Mouse (Mus musculus) forebrain, embryonic 15.5 days (tissue): ENCODE results near the gene Kif5a. TPM values are rescaled to one million over a fixed set of nuclear protein-coding genes. Genes with fewer than 3 reads are reported as not detected.

Experiments
- polyA plus RNA-seq: library from polyadenylated mRNA; unstranded; fragments of >200 nt; fragmentation: Nextera tagmentation; extraction: Ambion mirVana; gene quantifications from 2 replicates; pipeline ENCODE4 v1.2.1, GENCODE M21; 2015

Kif5a gene
- polyA plus RNA-seq, 1 experiment from 2014 or later, result 80.6 TPM

Other genes with a start within 250 kb of the Kif5a start
- 67.3 and 70.6 TPM in 2 replicates for gene Tsfm, start 232.5 kb downstream of the Kif5a start, polyA plus RNA-seq
- gene Mettl1, start 221.9 kb downstream of the Kif5a start, polyA plus RNA-seq, result 20.6 and 22.7 TPM in 2 replicates
- gene Eef1akmt3, start 221.8 kb downstream of the Kif5a start, polyA plus RNA-seq, result 0.14 and 0.28 TPM in 2 replicates
- gene Cyp27b1, start 215.1 kb downstream of the Kif5a start, polyA plus RNA-seq, result 0.11 and 0.15 TPM in 2 replicates
- gene March9, start 203.2 kb downstream of the Kif5a start, polyA plus RNA-seq, result 5.6 and 7.0 TPM in 2 replicates
- gene Cdk4, start 199.8 kb downstream of the Kif5a start, polyA plus RNA-seq, result 1,729 and 1,809 TPM in 2 replicates
- 118 and 122 TPM in 2 replicates for gene Tspan31, start 193.1 kb downstream of the Kif5a start, polyA plus RNA-seq
- 2.9 and 3.0 TPM in 2 replicates for gene Agap2, start 188.1 kb downstream of the Kif5a start, polyA plus RNA-seq
- 110 and 117 TPM in 2 replicates for gene Os9, start 142.2 kb downstream of the Kif5a start, polyA plus RNA-seq
- 35.1 and 36.7 TPM in 2 replicates for gene B4galnt1, start 98.1 kb downstream of the Kif5a start, polyA plus RNA-seq
- gene Slc26a10, start 82.7 kb downstream of the Kif5a start, polyA plus RNA-seq, result 1.4 and 2.1 TPM in 2 replicates
- gene Arhgef25, start 73.3 kb downstream of the Kif5a start, polyA plus RNA-seq, result 31.4 and 32.3 TPM in 2 replicates
- 211 and 222 TPM in 2 replicates for gene Dtx3, start 67.6 kb downstream of the Kif5a start, polyA plus RNA-seq
- 24.9 and 26.1 TPM in 2 replicates for gene Pip4k2c, start 51.8 kb downstream of the Kif5a start, polyA plus RNA-seq
- 320 and 321 TPM in 2 replicates for gene Dctn2, start 3.0 kb upstream of the Kif5a start, polyA plus RNA-seq
- 17.4 and 17.5 TPM in 2 replicates for gene Mbd6, start 25.7 kb upstream of the Kif5a start, polyA plus RNA-seq
- 130 and 137 TPM in 2 replicates for gene Mars, start 48.4 kb upstream of the Kif5a start, polyA plus RNA-seq
- gene Arhgap9, start 58.6 kb upstream of the Kif5a start, polyA plus RNA-seq, result 0.62 and 1.1 TPM in 2 replicates
- 1.2 and 1.5 TPM in 2 replicates for gene Gli1, start 78.6 kb upstream of the Kif5a start, polyA plus RNA-seq
- 0.04 TPM in 1 of 2 replicates, not detected in the other for gene Inhbe, start 91.1 kb upstream of the Kif5a start, polyA plus RNA-seq
- not detected in 2 replicates for gene Inhbc, start 107.1 kb upstream of the Kif5a start, polyA plus RNA-seq
- gene R3hdm2, start 117.0 kb upstream of the Kif5a start, polyA plus RNA-seq, result 39.2 and 43.6 TPM in 2 replicates
- 1.5 and 1.6 TPM in 2 replicates for gene Stac3, start 238.3 kb upstream of the Kif5a start, polyA plus RNA-seq